Mouse (Mus musculus) lung, postnatal 0 days (tissue): ENCODE measurements at regions not wholly inside any gene's neighbourhood (a gene's known extent, or its start where the extent isn't known, plus 50 kb on each side); places are given as distances from the start of the nearest gene placed in this dataset.

Source experiments
- CTCF ChIP-seq: IDR thresholded peaks from 2 replicates; pipeline ENCODE4 v1.5.1; 2016; ENCODE audit warnings: antibody characterized with exemption, mild to moderate bottlenecking
- EP300 ChIP-seq: IDR thresholded peaks from 2 replicates; pipeline ENCODE4 v1.6.1; 2016; ENCODE audit warnings: antibody characterized with exemption, mild to moderate bottlenecking, control low read depth

DNA sequence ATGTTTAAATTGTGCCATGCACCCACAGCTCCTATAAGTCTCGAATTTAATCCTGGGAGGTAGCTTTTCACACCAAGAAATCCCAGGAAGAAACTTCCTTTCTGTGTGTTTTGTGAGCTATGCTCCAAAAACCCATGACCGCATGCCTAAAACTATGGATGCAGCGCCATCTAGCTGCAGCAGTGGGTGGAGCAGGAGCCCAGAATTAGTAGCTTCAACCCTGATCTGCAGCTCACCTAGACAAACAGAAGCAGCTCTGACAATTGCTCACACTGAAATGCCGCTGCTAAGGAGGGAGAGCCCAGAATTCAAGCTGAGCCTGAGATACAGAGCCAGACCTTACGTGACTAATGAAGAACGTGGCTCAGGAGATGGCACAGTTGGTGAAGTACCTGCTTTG, 101.2 kb upstream of the Nckap5 start:
- TF ChIP-seq CTCF (peak; percentile 94), EP300 (no peak)
